Mouse (Mus musculus) forebrain, embryonic 12.5 days (tissue): Measurements from ENCODE around the gene Irf2bp2. TPM values are rescaled to one million over a fixed set of nuclear protein-coding genes. Genes with fewer than 3 reads are reported as not detected.
A peak's percentile ranks its signal among the peaks of the same experiment; 100 is the strongest.

ENCODE experiments used
- ATAC-seq: fragments of 200-750 bp; cut with Nextera tagmentation; 2 replicates; pipeline ENCODE4 v1.8.0; 2017; ENCODE audit warnings: moderate TSS enrichment; ENCODE audit not compliant: low FRiP score
- H3K27ac ChIP-seq: fragments of 300-500 bp; sonication (generic); 2 replicates; pipeline ENCODE4 v1.5.1; 2016; ENCODE audit warnings: mild to moderate bottlenecking
- H3K27me3 ChIP-seq: fragments of 300-500 bp; sonication (generic); 2 replicates; pipeline ENCODE4 v1.6.1; 2016; ENCODE audit warnings: mild to moderate bottlenecking
- H3K36me3 ChIP-seq: fragments of 300-500 bp; sonication (generic); replicated peaks from 2 replicates; pipeline ENCODE4 v1.6.1; 2016; ENCODE audit warnings: mild to moderate bottlenecking
- H3K4me1 ChIP-seq: fragments of 300-500 bp; sonication (generic); 2 replicates; pipeline ENCODE4 v1.6.1; 2016
- H3K4me2 ChIP-seq: fragments of 300-500 bp; sonication (generic); 2 replicates; pipeline ENCODE4 v1.6.1; 2016; ENCODE audit warnings: mild to moderate bottlenecking, moderate library complexity
- H3K4me3 ChIP-seq: fragments of 300-500 bp; sonication (generic); replicated peaks from 2 replicates; pipeline ENCODE4 v1.5.1; 2016; ENCODE audit warnings: mild to moderate bottlenecking
- H3K9ac ChIP-seq: fragments of 300-500 bp; sonication (generic); 2 replicates; pipeline ENCODE4 v1.6.1; 2016; ENCODE audit warnings: mild to moderate bottlenecking
- H3K9me3 ChIP-seq: fragments of 300-500 bp; sonication (generic); 2 replicates; pipeline ENCODE4 v1.6.1; 2016
- WGBS: fragments of 180-500 bp; shearing (Covaris S2); methylation state at CpG from one replicate; pipeline ENCODE4 v1.1.7; 2016; 5-methylcytosine and 5-hydroxymethylcytosine counted together
- polyA plus RNA-seq: library from polyadenylated mRNA; unstranded; fragments of >200 nt; fragmentation: Nextera tagmentation; extraction: Ambion mirVana; gene quantifications from 2 replicates; pipeline ENCODE4 v1.2.1, GENCODE M21; 2016

Irf2bp2 gene
- polyA plus RNA-seq, 1 experiment from 2014 or later = 7.4 TPM

GRCm38 (mm10) chr8:126538648-126539354 is 55.0 kb downstream of the Irf2bp2 start:
- H3K9ac ChIP-seq = peak overlapping the region; percentile 38
- H3K4me1 ChIP-seq = peaks cover 54% of the 10 kb centered on the region
- H3K27me3 ChIP-seq = no peaks in the 10 kb centered on the region
- H3K9me3 ChIP-seq = no peaks in the 10 kb centered on the region
- WGBS = 1% methylated on average over 12 of the region's 12 CpGs
- ATAC-seq = peak; percentile 84
- no peak overlapping the region for H3K4me3 ChIP-seq
- H3K36me3 ChIP-seq = no peaks in the 10 kb centered on the region
- peak overlapping the region; percentile 42 for H3K4me2 ChIP-seq
- peak overlapping the region; percentile 97 for H3K27ac ChIP-seq

Other genes starting within 250 kb of the Irf2bp2 start
- gene Coa6, start 171.5 kb downstream of the Irf2bp2 start, polyA plus RNA-seq = 39.6 and 47.3 TPM in 2 replicates
- gene Tarbp1, start 118.9 kb downstream of the Irf2bp2 start, polyA plus RNA-seq = 2.4 and 2.6 TPM in 2 replicates